Mouse (Mus musculus): ENCODE measurements around the gene Rbbp9.

GRCm38 (mm10) chr2:144543670-144544069 lies 7.0 kb downstream of the Rbbp9 start:
- no peak for TF ChIP-seq CTCF (IDR thresholded peaks at IDR 0.05; ENCODE audit: control insufficient read depth, insufficient read depth, low read length)
- TF ChIP-seq POLR2A (IDR thresholded peaks at IDR 0.05; ENCODE audit: borderline replicate concordance, control insufficient read depth, low read depth, low read length), result no peak

All from bone marrow, adult 2 months (tissue).